Mouse (Mus musculus) B cell, adult 67 days (primary cell): ENCODE results near the gene Fcgr1. TPM values are rescaled to one million over a fixed set of nuclear protein-coding genes. Genes with fewer than 3 reads are reported as not detected.

Experiments used
- total RNA-seq, 2 experiments: library from RNA; stranded (reverse); gene quantifications; 4 replicates each; pipeline ENCODE4 v1.2.4; 2023

Gene Fcgr1
- total RNA-seq = under 1 TPM in 1 of 2 experiments, not detected in 1; 0.61 TPM

GRCm38 (mm10) chr3:96293787-96294186 is at the start of gene Fcgr1:
Fcgr1 (minus strand) TSS chr3:96293969.

DNA sequence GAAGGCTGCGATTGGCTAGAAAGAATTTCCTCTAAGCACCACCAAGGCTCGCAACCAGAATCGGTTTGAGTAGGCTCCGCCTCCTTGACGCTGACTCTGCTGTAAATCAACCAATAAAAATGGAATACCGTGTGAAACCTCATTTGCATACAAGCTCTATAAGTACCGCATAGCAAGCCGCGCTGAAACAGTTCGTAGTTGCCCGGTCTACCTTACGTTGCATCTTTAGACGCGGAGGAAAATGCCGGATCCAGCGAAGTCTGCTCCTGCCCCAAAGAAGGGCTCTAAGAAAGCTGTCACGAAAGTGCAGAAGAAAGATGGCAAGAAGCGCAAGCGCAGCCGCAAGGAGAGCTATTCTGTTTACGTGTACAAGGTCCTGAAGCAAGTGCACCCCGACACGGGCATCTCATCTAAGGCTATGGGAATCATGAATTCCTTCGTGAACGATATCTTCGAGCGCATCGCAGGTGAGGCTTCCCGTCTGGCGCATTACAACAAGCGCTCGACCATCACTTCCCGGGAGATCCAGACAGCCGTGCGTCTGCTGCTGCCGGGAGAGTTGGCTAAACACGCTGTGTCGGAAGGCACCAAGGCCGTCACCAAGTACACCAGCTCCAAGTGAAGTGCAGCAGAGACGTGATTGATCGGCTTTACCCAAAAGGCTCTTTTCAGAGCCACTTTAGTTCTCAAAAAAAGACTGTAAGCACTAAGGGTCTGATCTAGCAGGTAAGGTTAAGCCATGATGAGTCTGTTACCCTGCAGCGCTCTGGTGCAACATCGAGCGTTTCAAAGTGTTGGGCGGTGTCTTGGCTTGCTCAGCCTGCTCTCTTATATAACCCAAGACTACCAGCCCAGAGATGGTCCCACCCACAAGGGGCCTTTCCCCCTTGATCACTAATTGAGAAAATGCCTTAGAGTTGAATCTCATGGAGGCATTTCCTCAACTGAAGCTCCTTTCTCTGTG is 24.0 kb downstream of the Fcgr1 start, which contains the start of gene Hist2h2bb:
TSS of gene Hist2h2bb (plus strand) at position 242 of the 964 bp plus-strand sequence.

DNA sequence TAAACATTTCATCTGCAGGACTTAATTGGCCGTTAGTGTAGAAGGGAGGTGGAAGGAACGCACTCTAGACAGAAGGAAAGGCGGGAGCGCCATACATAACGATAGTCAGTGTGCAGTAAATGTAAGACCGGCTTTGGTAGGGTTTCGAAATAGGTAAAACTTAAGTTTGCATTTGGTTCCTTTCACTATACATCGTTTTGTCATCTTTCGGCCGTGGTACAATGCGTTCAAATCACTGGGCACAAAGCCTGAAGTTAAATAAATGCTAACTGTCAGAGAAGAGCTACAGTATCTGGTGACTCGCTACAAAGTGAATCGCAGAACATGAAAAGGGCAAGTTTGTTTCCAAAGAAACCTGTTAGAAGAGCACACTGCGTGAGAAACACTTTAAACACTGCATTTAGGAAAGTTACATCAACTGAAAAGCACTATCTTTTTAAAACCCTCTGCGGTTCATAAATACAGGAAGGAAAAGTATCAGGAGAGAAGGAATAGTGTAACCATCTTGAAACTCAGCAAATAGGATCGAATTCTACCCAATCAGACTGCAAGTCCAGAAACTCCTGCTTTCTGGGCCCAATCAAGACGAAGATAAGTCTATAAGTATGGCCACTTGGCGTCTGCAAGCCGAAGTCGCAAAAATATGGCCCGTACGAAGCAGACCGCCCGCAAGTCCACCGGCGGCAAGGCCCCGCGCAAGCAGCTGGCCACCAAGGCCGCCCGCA is 25.6 kb downstream of the Fcgr1 start, which contains the start of gene Hist2h3b:
TSS of gene Hist2h3b (plus strand) at position 604 of the 725 bp plus-strand sequence.

DNA sequence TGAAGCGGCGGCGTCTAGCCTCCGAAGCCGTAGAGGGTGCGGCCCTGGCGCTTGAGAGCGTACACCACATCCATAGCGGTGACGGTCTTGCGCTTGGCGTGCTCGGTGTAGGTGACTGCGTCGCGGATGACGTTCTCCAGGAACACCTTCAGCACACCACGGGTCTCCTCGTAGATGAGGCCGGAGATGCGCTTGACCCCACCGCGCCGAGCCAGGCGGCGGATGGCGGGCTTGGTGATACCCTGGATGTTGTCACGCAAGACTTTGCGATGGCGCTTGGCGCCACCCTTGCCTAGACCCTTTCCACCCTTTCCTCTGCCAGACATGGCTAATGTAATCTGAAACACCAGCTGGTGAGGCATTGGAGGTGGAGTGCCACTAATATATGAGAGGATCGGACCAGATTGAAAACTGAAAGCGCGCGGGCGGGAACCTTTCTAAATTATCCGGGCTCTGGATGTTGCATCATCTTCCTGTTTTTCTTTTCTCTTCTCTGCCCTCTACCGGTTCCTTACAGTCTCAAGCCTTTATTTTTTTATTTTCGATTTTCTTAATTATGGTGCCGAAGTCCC is 30.7 kb downstream of the Fcgr1 start, which contains the start of gene Hist2h4:
TSS of gene Hist2h4 (minus strand) at position 333 of the 572 bp plus-strand sequence.

GRCm38 (mm10) chr3:96246427-96246856 is 47.3 kb downstream of the Fcgr1 start, which contains the start of gene Hist2h3c1:
Hist2h3c1 (plus strand) TSS chr3:96246685.

GRCm38 (mm10) chr3:96245003-96245886 is 48.5 kb downstream of the Fcgr1 start, which contains the start of gene Hist2h2aa1:
Hist2h2aa1 (plus strand) TSS chr3:96245497.

DNA sequence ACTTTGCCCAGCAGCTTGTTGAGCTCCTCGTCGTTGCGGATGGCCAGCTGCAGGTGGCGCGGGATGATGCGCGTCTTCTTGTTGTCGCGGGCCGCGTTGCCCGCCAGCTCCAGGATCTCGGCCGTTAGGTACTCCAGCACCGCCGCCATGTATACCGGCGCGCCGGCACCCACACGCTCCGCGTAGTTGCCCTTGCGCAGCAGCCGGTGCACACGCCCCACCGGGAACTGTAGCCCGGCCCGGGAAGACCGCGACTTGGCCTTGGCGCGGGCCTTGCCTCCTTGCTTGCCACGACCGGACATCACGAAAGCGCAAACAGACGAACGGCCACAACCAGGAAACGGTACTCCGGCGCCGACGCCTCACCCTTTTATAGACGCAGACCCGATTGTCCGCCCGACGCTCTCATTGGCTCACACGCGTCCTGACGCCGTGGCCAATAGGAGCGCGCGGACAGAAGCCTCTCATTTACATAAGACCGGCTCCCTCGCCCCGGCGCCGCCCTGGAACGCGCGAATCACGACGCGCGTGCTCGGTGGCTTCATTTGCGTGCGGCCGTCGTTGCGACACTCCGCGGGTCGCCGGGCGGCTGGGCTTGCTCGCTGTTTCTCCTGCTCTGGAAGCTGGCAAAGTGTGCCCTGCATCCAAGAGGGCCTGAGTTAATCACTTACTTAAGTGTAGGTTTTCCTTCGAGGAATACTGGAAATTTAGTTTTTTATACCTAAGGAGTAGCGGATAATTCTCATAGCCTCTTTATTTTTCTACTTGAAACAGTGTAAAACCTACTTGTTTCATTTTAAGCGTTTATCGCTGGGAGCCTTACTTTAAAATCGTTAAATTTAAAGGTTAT is 53.6 kb downstream of the Fcgr1 start, which contains the start of gene Hist2h2aa2:
TSS of gene Hist2h2aa2 (minus strand) at position 328 of the 850 bp plus-strand sequence.

GRCm38 (mm10) chr3:96238954-96239793 is 54.6 kb downstream of the Fcgr1 start, which contains the start of gene Hist2h3c2:
Hist2h3c2 (minus strand) TSS chr3:96239127.

Other genes starting within 250 kb of the Fcgr1 start
- gene Vps45, start 235.5 kb downstream of the Fcgr1 start, total RNA-seq = 10 to 100 TPM; 22.5 to 26.8 TPM
- 10 to 100 TPM; 61.6 to 63.2 TPM for gene Otud7b, start 189.4 kb downstream of the Fcgr1 start, total RNA-seq
- gene Mtmr11, start 132.0 kb downstream of the Fcgr1 start, total RNA-seq = 1 to 10 TPM; 3.2 to 3.5 TPM
- 10 to 100 TPM; 86.0 to 89.2 TPM for gene Sf3b4, start 121.6 kb downstream of the Fcgr1 start, total RNA-seq
- gene Sv2a, start 112.8 kb downstream of the Fcgr1 start, total RNA-seq = 1 to 10 TPM; 1.9 to 2.8 TPM
- gene Bola1, start 74.3 kb downstream of the Fcgr1 start, total RNA-seq = 10 to 100 TPM in 1 of 2 experiments, 1 to 10 TPM in 1; 8.9 to 12.7 TPM
- 1 to 10 TPM; 3.6 to 6.4 TPM for gene Hist2h2ab, start 74.1 kb downstream of the Fcgr1 start, total RNA-seq
- gene Hist2h2ac, start 73.1 kb downstream of the Fcgr1 start, total RNA-seq = 100 to 1,000 TPM; 121 to 127 TPM
- 1 to 10 TPM; 5.3 to 5.9 TPM for gene Hist2h2be, start 72.8 kb downstream of the Fcgr1 start, total RNA-seq
- 1 to 10 TPM; 1.5 to 2.7 TPM for gene Hist2h3c2, start 54.8 kb downstream of the Fcgr1 start, total RNA-seq
- 100 to 1,000 TPM; 794 to 801 TPM for gene Hist2h2aa2, start 53.7 kb downstream of the Fcgr1 start, total RNA-seq
- gene Hist2h2aa1, start 48.5 kb downstream of the Fcgr1 start, total RNA-seq = 10 to 100 TPM in 1 of 2 experiments, not detected in 1; 26.8 TPM
- gene Hist2h3c1, start 47.3 kb downstream of the Fcgr1 start, total RNA-seq = not detected
- 10 to 100 TPM; 57.1 to 68.9 TPM for gene Hist2h4, start 30.7 kb downstream of the Fcgr1 start, total RNA-seq
- gene Hist2h3b, start 25.3 kb downstream of the Fcgr1 start, total RNA-seq = 100 to 1,000 TPM; 160 to 180 TPM
- gene Hist2h2bb, start 24.2 kb downstream of the Fcgr1 start, total RNA-seq = 100 to 1,000 TPM; 237 to 261 TPM
- not detected for gene BC107364, start 158.3 kb upstream of the Fcgr1 start, total RNA-seq
- gene Hfe2, start 231.2 kb upstream of the Fcgr1 start, total RNA-seq = not detected